Mouse (Mus musculus): ENCODE data around the gene Fyb.

Gene Fyb

GRCm38 (mm10) chr15:6522653-6523167 lies at the start of gene Fyb:
TSS of gene Fyb (plus strand) at chr15:6522853.
- DNase-seq (ENCODE audit: low spot score) = no peak

GRCm38 (mm10) chr15:6483561-6483960 lies 39.1 kb upstream of the Fyb start:
- no peak for DNase-seq (ENCODE audit: low spot score)

- DNase-seq (ENCODE audit: low spot score) = no peak
Observed at GRCm38 (mm10) chr15:6492386-6492785, 30.3 kb upstream of the Fyb start.

GRCm38 (mm10) chr15:6498396-6499070 lies 24.1 kb upstream of the Fyb start:
- no peak for DNase-seq (ENCODE audit: low spot score)

GRCm38 (mm10) chr15:6500787-6501186 lies 21.9 kb upstream of the Fyb start:
- DNase-seq (ENCODE audit: low spot score) = no peak

GRCm38 (mm10) chr15:6517525-6517924 lies 5.1 kb upstream of the Fyb start:
- DNase-seq (ENCODE audit: low spot score) = no peak

- DNase-seq (ENCODE audit: low spot score) = no peak
Observed at GRCm38 (mm10) chr15:6519417-6520255, 3.0 kb upstream of the Fyb start.

- DNase-seq (ENCODE audit: low spot score) = no peak
Observed at GRCm38 (mm10) chr15:6520505-6521155, 2.0 kb upstream of the Fyb start.

- no peak for DNase-seq (ENCODE audit: low spot score)
Observed at GRCm38 (mm10) chr15:6524801-6525200, 2.1 kb downstream of the Fyb start.

GRCm38 (mm10) chr15:6525386-6525785 lies 2.7 kb downstream of the Fyb start:
- DNase-seq (ENCODE audit: low spot score) = no peak

GRCm38 (mm10) chr15:6533858-6534343 lies 11.2 kb downstream of the Fyb start:
- no peak for DNase-seq (ENCODE audit: low spot score)

- no peak for DNase-seq (ENCODE audit: low spot score)
Observed at GRCm38 (mm10) chr15:6534592-6534991, 11.9 kb downstream of the Fyb start.

- no peak for DNase-seq (ENCODE audit: low spot score)
Observed at GRCm38 (mm10) chr15:6539639-6540338, 17.1 kb downstream of the Fyb start.

- no peak for DNase-seq (ENCODE audit: low spot score)
Observed at GRCm38 (mm10) chr15:6548911-6549310, 26.3 kb downstream of the Fyb start.

- no peak for DNase-seq (ENCODE audit: low spot score)
Observed at GRCm38 (mm10) chr15:6551875-6552274, 29.2 kb downstream of the Fyb start.

- DNase-seq (ENCODE audit: low spot score) = no peak
Observed at GRCm38 (mm10) chr15:6554742-6555141, 32.1 kb downstream of the Fyb start.

GRCm38 (mm10) chr15:6555536-6555935 lies 32.9 kb downstream of the Fyb start:
- no peak for DNase-seq (ENCODE audit: low spot score)

GRCm38 (mm10) chr15:6556272-6556671 lies 33.6 kb downstream of the Fyb start:
- DNase-seq (ENCODE audit: low spot score) = no peak

GRCm38 (mm10) chr15:6556911-6557310 lies 34.3 kb downstream of the Fyb start:
- no peak for DNase-seq (ENCODE audit: low spot score)

- no peak for DNase-seq (ENCODE audit: low spot score)
Observed at GRCm38 (mm10) chr15:6557552-6557951, 34.9 kb downstream of the Fyb start.

- no peak for DNase-seq (ENCODE audit: low spot score)
Observed at GRCm38 (mm10) chr15:6559188-6559587, 36.5 kb downstream of the Fyb start.

GRCm38 (mm10) chr15:6560696-6561095 lies 38.0 kb downstream of the Fyb start:
- no peak for DNase-seq (ENCODE audit: low spot score)

All from ovary, adult 18-20 months (tissue).